Mouse (Mus musculus) embryonic facial prominence, embryonic 12.5 days (tissue): ENCODE measurements around the gene Tnfrsf17. TPM values are rescaled to one million over a fixed set of nuclear protein-coding genes. Genes with fewer than 3 reads are reported as not detected.

Experiments
- ATAC-seq: fragments of 200-750 bp; cut with Nextera tagmentation; 2 replicates; pipeline ENCODE4 v1.8.0; 2017; ENCODE audit not compliant: insufficient number of reproducible peaks, insufficient read depth, low FRiP score, low TSS enrichment
- H3K27ac ChIP-seq: fragments of 300-500 bp; sonication (generic); 2 replicates; pipeline ENCODE4 v1.5.1; 2016; ENCODE audit warnings: mild to moderate bottlenecking
- H3K27me3 ChIP-seq: fragments of 300-500 bp; sonication (generic); 2 replicates; pipeline ENCODE4 v1.6.1; 2016; ENCODE audit warnings: mild to moderate bottlenecking, moderate library complexity
- H3K36me3 ChIP-seq: fragments of 300-500 bp; sonication (generic); 2 replicates; pipeline ENCODE4 v1.6.1; 2016; ENCODE audit warnings: mild to moderate bottlenecking
- H3K4me1 ChIP-seq: fragments of 300-500 bp; sonication (generic); 2 replicates; pipeline ENCODE4 v1.6.1; 2016
- H3K4me2 ChIP-seq: fragments of 300-500 bp; sonication (generic); replicated peaks from 2 replicates; pipeline ENCODE4 v1.6.1; 2016; ENCODE audit warnings: mild to moderate bottlenecking, moderate library complexity
- H3K4me3 ChIP-seq: fragments of 300-500 bp; sonication (generic); 2 replicates; pipeline ENCODE4 v1.5.1; 2016; ENCODE audit warnings: mild to moderate bottlenecking
- H3K9ac ChIP-seq: fragments of 300-500 bp; sonication (generic); 2 replicates; pipeline ENCODE4 v1.6.1; 2016; ENCODE audit warnings: mild to moderate bottlenecking, moderate library complexity
- H3K9me3 ChIP-seq: fragments of 300-500 bp; sonication (generic); 2 replicates; pipeline ENCODE4 v1.6.1; 2016; ENCODE audit warnings: mild to moderate bottlenecking, moderate library complexity
- WGBS: fragments of 180-500 bp; shearing (Covaris S2); methylation state at CpG from one replicate; pipeline ENCODE4 v1.1.7; 2016; 5-methylcytosine and 5-hydroxymethylcytosine counted together
- polyA plus RNA-seq: library from polyadenylated mRNA; unstranded; fragments of >200 nt; fragmentation: Nextera tagmentation; extraction: Ambion mirVana; gene quantifications from 2 replicates; pipeline ENCODE4 v1.2.1, GENCODE M21; 2016

The Tnfrsf17 gene
- polyA plus RNA-seq, 1 experiment from 2014 or later, result not detected

DNA sequence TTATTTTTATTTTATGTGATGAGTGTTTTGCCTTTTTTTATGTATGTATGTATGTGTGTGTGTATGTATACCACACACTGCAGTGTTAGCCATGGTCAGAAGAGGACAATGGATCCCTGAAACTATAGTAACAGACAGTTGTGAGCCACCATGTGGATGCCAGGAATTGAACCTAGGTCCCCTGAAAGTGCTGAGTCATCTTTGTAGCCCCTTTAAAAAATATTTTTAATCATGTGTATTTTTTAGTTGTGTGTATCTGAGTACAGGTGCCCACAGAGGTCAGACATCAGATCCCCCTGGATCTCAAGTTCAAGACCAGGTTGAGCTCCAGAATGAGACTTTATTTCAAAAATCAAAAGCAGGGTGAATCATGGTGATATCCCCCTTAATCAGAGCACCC lies 9.9 kb upstream of the Tnfrsf17 start:
- Histone ChIP-seq H3K27ac (no peak overlapping the region), H3K4me1 (no peaks in the 10 kb centered on the region), H3K4me3 (no peak overlapping the region), H3K9ac (no peak overlapping the region), H3K4me2 (no peak overlapping the region), H3K27me3 (no peaks in the 10 kb centered on the region), H3K9me3 (no peaks in the 10 kb centered on the region), H3K36me3 (no peaks in the 10 kb centered on the region)
- no peak for ATAC-seq

DNA sequence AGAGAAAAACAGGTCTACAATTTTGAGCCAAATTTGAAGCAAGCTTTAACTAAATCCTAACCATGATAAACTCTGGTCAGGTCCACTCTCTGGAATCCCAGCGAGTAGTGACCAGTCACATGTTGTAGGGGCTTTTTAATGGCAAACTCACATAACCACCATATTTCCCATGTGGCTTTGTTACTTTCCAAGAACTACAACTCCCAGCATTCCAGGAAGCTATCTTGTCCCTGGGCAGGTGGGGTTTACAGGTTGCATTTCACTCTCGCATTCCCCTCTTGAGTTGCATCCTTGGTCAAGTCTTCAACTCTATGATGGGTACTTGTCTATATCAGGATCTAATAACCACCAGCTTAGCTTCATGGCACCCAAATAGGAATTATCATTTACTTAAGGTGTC lies 8.1 kb upstream of the Tnfrsf17 start:
- WGBS, result 84% methylated on average over 2 of the region's 2 CpGs
- H3K4me2 ChIP-seq, result no peak overlapping the region
- no peak for ATAC-seq

GRCm38 (mm10) chr16:11315786-11316320 lies 2.2 kb downstream of the Tnfrsf17 start:
- Histone ChIP-seq H3K27ac (no peak overlapping the region), H3K27me3 (no peaks in the 10 kb centered on the region), H3K36me3 (no peaks in the 10 kb centered on the region), H3K9me3 (no peaks in the 10 kb centered on the region), H3K9ac (no peak overlapping the region), H3K4me2 (no peak overlapping the region), H3K4me3 (no peak overlapping the region), H3K4me1 (peaks cover 6% of the 10 kb centered on the region; the same call in 1 of the 2 replicates)
- ATAC-seq, result no peak
- 85% methylated on average over 5 of the region's 5 CpGs for WGBS

More for the DNA sequence above, 8.1 kb upstream of the Tnfrsf17 start:
- H3K27ac ChIP-seq, result no peak overlapping the region
- H3K4me3 ChIP-seq, result no peak overlapping the region
- no peaks in the 10 kb centered on the region for H3K9me3 ChIP-seq
- no peaks in the 10 kb centered on the region for H3K4me1 ChIP-seq
- no peak overlapping the region for H3K9ac ChIP-seq
- H3K36me3 ChIP-seq, result no peaks in the 10 kb centered on the region
- H3K27me3 ChIP-seq, result no peaks in the 10 kb centered on the region

DNA sequence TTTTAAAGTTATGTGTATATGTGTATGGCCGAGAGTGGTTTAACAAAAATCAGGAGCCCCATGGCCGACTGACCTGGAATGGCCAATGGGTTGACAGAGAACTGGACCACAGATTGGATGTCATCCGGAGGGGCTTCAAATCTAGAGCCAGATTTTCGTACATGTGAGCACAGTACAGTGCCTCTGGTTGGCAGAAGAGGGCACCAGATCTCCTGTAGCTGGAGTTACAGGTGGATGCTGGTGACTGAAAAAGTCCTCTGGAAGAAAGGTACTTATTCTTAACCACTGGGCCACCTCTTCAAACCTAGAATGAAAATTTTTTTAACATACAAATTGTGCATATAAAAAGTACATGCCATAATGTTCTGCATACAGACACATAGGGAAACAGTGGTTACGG lies 3.1 kb downstream of the Tnfrsf17 start:
- Histone ChIP-seq H3K4me1 (peaks cover 6% of the 10 kb centered on the region; the same call in 1 of the 2 replicates), H3K4me2 (no peak overlapping the region), H3K4me3 (no peak overlapping the region), H3K9ac (no peak overlapping the region), H3K36me3 (no peaks in the 10 kb centered on the region), H3K27ac (no peak overlapping the region), H3K9me3 (no peaks in the 10 kb centered on the region), H3K27me3 (no peaks in the 10 kb centered on the region)
- WGBS, result 78% methylated on average over 5 of the region's 5 CpGs
- ATAC-seq, result no peak

DNA sequence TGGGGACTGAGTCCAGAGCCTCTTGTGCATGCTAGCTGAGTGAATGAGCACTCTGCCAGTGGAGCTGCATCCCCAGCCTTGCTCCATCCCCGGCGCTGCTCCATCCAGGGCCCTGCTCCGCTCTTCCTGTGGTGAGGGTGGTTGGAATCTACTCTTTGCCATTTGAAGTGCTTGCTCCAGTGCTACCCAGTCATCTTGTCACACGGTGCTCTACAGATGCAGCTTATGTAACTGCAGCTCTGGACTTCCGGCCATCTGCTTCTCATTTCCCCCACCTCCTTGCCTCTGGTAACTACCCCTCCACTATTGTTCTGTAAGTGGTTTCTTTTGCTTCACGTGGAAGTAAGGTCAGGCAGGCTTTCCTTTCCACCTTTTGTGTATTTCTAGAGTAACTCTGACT lies 3.7 kb downstream of the Tnfrsf17 start:
- no peak for ATAC-seq
- H3K36me3 ChIP-seq, result no peaks in the 10 kb centered on the region
- no peak overlapping the region for H3K4me2 ChIP-seq
- 31% methylated on average over 6 of the region's 6 CpGs for WGBS
- no peak overlapping the region for H3K9ac ChIP-seq
- no peaks in the 10 kb centered on the region for H3K27me3 ChIP-seq
- H3K9me3 ChIP-seq, result no peaks in the 10 kb centered on the region
- H3K27ac ChIP-seq, result peak overlapping the region; percentile 24
- peaks cover 6% of the 10 kb centered on the region; the same call in 1 of the 2 replicates for H3K4me1 ChIP-seq
- no peak overlapping the region for H3K4me3 ChIP-seq

- ATAC-seq, result peak; percentile 95
- Histone ChIP-seq H3K4me1 (peaks cover 10% of the 10 kb centered on the region), H3K4me3 (peak within 1 kb of the TSS; percentile 83), H3K9me3 (no peaks in the 10 kb centered on the region), H3K27ac (peak within 1 kb of the TSS; percentile 76), H3K36me3 (no peaks in the 10 kb centered on the region), H3K27me3 (no peaks in the 10 kb centered on the region), H3K9ac (peak within 1 kb of the TSS; percentile 87), H3K4me2 (peak within 1 kb of the TSS; percentile 87)
- 5% methylated on average over 61 of the region's 61 CpGs for WGBS
These were observed 9.1 kb downstream of the Tnfrsf17 start, which contains the start of gene Snx29 for GRCm38 (mm10) chr16:11322409-11323323. Snx29 (plus strand) TSS chr16:11322908.

DNA sequence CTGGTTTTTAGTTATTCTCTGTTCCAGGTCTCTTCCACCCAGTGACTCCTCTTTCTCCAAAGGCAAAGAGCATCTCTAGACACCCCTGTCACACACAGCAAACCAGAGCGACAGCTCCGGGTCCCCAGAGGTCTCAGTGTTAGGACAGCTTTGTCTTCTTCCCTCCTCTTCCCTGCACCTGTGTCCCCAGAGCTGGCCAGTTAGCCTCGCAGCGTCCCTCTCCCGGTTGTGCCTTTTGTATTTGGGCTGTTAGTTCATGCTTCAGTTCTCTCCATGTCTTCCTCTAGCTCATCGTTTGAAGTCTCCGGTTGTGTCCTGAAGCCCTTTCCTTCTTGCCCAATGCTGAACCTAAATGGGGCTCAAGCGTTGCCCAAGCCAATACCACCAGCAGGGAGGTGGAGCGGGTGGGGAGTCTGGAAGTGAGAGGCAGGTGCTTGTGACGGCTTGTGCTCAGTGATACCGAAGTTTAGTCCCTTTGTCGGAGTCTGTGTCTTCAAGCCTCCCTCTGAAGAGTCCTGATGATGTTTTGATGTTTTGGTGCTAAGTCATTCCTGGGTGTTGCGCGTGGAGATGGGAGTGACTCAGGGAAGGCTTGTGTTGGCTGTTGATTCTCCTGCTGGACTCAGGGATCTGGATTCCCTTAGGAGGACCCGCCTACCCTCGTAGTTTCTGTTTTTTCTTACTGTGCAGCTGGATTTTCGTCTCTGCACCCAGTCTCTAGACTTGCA lies 9.9 kb downstream of the Tnfrsf17 start:
- Histone ChIP-seq H3K4me2 (peak overlapping the region; percentile 87), H3K27ac (peak overlapping the region; percentile 76), H3K4me3 (peak overlapping the region; percentile 83), H3K27me3 (no peaks in the 10 kb centered on the region), H3K9me3 (no peaks in the 10 kb centered on the region), H3K36me3 (no peaks in the 10 kb centered on the region), H3K9ac (peak overlapping the region; percentile 87), H3K4me1 (peaks cover 10% of the 10 kb centered on the region)
- 6% methylated on average over 17 of the region's 17 CpGs for WGBS
- ATAC-seq, result 0 out of 2 replicates have a peak, but pooled peaks have one; percentile 23

GRCm38 (mm10) chr16:11330081-11330800 lies 16.6 kb downstream of the Tnfrsf17 start:
- H3K9ac ChIP-seq, result no peak overlapping the region
- H3K4me1 ChIP-seq, result no peaks in the 10 kb centered on the region
- H3K4me2 ChIP-seq, result no peak overlapping the region
- ATAC-seq, result no peak
- H3K36me3 ChIP-seq, result no peaks in the 10 kb centered on the region
- no peaks in the 10 kb centered on the region for H3K27me3 ChIP-seq
- H3K27ac ChIP-seq, result no peak overlapping the region
- WGBS, result 79% methylated on average over 3 of the region's 3 CpGs
- H3K4me3 ChIP-seq, result no peak overlapping the region
- no peaks in the 10 kb centered on the region for H3K9me3 ChIP-seq

DNA sequence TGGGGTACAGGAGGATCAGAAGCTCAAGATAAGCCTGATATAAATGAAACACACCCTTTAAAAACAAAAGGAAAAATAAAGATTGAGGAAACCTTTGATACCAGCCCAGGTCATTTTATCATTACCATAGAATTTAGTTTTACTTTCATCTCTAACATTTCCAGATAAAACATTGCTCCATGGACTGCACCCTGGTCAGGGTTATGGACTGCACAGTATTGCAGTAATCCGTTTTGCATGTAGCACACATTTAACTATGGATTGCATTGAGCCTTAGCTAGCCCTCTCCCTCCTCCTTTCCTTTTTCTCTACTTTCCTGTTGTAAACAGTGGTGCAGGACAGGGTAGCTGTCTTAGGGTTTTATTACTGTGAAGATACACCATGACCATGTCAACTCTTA lies 17.4 kb downstream of the Tnfrsf17 start:
- Histone ChIP-seq H3K4me3 (no peak overlapping the region), H3K4me2 (no peak overlapping the region), H3K9ac (no peak overlapping the region), H3K27ac (no peak overlapping the region), H3K27me3 (no peaks in the 10 kb centered on the region), H3K4me1 (no peaks in the 10 kb centered on the region), H3K9me3 (no peaks in the 10 kb centered on the region), H3K36me3 (no peaks in the 10 kb centered on the region)
- WGBS, result 81% methylated on average over 1 of the region's 1 CpGs
- no peak for ATAC-seq

- ATAC-seq, result no peak
- no peaks in the 10 kb centered on the region for H3K9me3 ChIP-seq
- H3K4me2 ChIP-seq, result no peak overlapping the region
- 79% methylated on average over 4 of the region's 4 CpGs for WGBS
- H3K9ac ChIP-seq, result no peak overlapping the region
- H3K4me1 ChIP-seq, result no peaks in the 10 kb centered on the region
- H3K4me3 ChIP-seq, result no peak overlapping the region
- no peaks in the 10 kb centered on the region for H3K27me3 ChIP-seq
- H3K36me3 ChIP-seq, result no peaks in the 10 kb centered on the region
- no peak overlapping the region for H3K27ac ChIP-seq
These were observed 29.7 kb downstream of the Tnfrsf17 start for GRCm38 (mm10) chr16:11343292-11343815.

DNA sequence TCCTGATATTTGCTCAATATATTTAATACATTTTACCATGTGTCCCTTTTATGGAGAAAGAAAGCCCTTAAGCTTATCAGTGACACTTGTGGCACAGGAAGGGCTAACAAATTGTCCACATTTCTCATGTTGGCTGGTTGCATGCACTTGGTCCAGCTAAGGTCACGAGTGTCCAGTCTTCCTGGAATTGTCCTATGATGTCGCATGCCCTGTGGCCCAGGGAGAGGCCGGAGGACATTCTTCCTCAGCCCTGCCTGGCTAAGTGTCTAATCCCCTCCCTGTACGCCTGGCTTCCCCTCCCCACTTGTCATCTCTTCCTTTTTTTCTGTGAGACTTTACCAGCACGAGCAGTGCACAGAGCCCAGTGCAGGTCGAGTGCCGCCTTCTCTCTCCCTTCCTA lies 38.3 kb downstream of the Tnfrsf17 start:
- no peak overlapping the region for H3K4me2 ChIP-seq
- no peaks in the 10 kb centered on the region for H3K9me3 ChIP-seq
- H3K27ac ChIP-seq, result no peak overlapping the region
- no peak overlapping the region for H3K4me3 ChIP-seq
- H3K4me1 ChIP-seq, result no peaks in the 10 kb centered on the region
- H3K9ac ChIP-seq, result no peak overlapping the region
- ATAC-seq, result no peak
- 73% methylated on average over 7 of the region's 7 CpGs for WGBS
- peaks cover 6% of the 10 kb centered on the region; the same call in 1 of the 2 replicates for H3K36me3 ChIP-seq
- no peaks in the 10 kb centered on the region for H3K27me3 ChIP-seq
